Mouse (Mus musculus) CH12.LX (cell line): ENCODE data around the gene Tdp1. TPM values are rescaled to one million over a fixed set of nuclear protein-coding genes. Genes with fewer than 3 reads are reported as not detected.

Source experiments
- DNase-seq: peaks from one replicate; pipeline ENCODE4 v3.0.0-alpha.2; 2013; ENCODE audit errors: extremely low read depth
- H3K27ac ChIP-seq: 2 replicates; pipeline ENCODE4 v1.5.1; 2012; ENCODE audit warnings: low read depth, mild to moderate bottlenecking, control low read depth, moderate library complexity; ENCODE audit not compliant: insufficient read depth
- H3K27me3 ChIP-seq: replicated peaks from 2 replicates; pipeline ENCODE3; 2012; ENCODE audit warnings: inconsistent platforms
- H3K36me3 ChIP-seq, 2 experiments: replicated peaks in 1 of 2; 2 replicates each; pipeline versions ENCODE3 to v1.6.1; 2012; ENCODE audit warnings: inconsistent platforms in 1 of 2, low read length in 1 of 2, mild to moderate bottlenecking in 1 of 2, mixed read lengths in 1 of 2, moderate library complexity in 1 of 2; ENCODE audit not compliant: control insufficient read depth in 1 of 2, insufficient read depth in 1 of 2
- H3K4me1 ChIP-seq, 2 experiments: 2 replicates each; pipeline ENCODE4 v1.6.1; 2012; ENCODE audit warnings: inconsistent platforms in 1 of 2, moderate library complexity in 1 of 2; ENCODE audit not compliant: insufficient read depth in 2 of 2, control insufficient read depth in 1 of 2
- H3K4me2 ChIP-seq: 2 replicates; pipeline ENCODE4 v1.6.1; 2012; ENCODE audit warnings: low read depth, mild to moderate bottlenecking, control low read depth; ENCODE audit not compliant: poor library complexity, insufficient read depth, severe bottlenecking
- H3K4me3 ChIP-seq, 3 experiments: fragments of 150-350 bp in 1 of 3; sonication (generic) in 1 of 3; replicated peaks in 1 of 3; 2 replicates each; pipeline versions ENCODE3 to v1.5.1; 2011 to 2012; ENCODE audit warnings: low read depth in 2 of 3, low read length in 2 of 3, mild to moderate bottlenecking in 2 of 3, moderate library complexity in 2 of 3, control low read depth in 1 of 3, improper control_type of control experiment in 1 of 3, inconsistent platforms in 1 of 3, mixed read lengths in 1 of 3; ENCODE audit not compliant: poor library complexity in 1 of 3
- H3K79me2 ChIP-seq: replicated peaks from 2 replicates; pipeline ENCODE4 v1.6.1; 2012; ENCODE audit warnings: mild to moderate bottlenecking, moderate library complexity; ENCODE audit not compliant: control insufficient read depth, poor library complexity, insufficient read depth, severe bottlenecking; ENCODE audit errors: extremely low read depth
- H3K9ac ChIP-seq: 2 replicates; pipeline ENCODE4 v1.6.1; 2012; ENCODE audit warnings: low read depth, mild to moderate bottlenecking, control low read depth, moderate library complexity; ENCODE audit not compliant: insufficient read depth
- H3K9me3 ChIP-seq: replicated peaks from 2 replicates; pipeline ENCODE3; 2012; ENCODE audit warnings: low read length, inconsistent platforms, mixed read lengths
- E2F4 ChIP-seq: IDR thresholded peaks from 2 replicates; pipeline ENCODE4 v1.6.1; 2011; ENCODE audit warnings: low read depth, low read length, improper control_type of control experiment; ENCODE audit not compliant: insufficient replicate concordance
- IRF4 ChIP-seq: IDR thresholded peaks from 2 replicates; pipeline ENCODE4 v1.6.1; 2014; ENCODE audit warnings: low read depth, mild to moderate bottlenecking, inconsistent platforms, low read length, improper control_type of control experiment
- MAFK ChIP-seq: IDR thresholded peaks from 2 replicates; pipeline ENCODE4 v1.6.1; 2011; ENCODE audit warnings: low read length, improper control_type of control experiment; ENCODE audit not compliant: insufficient replicate concordance
- MAZ ChIP-seq: IDR thresholded peaks from 2 replicates; pipeline ENCODE4 v1.6.1; 2012; ENCODE audit warnings: low read depth, mild to moderate bottlenecking, inconsistent platforms, low read length, improper control_type of control experiment, moderate library complexity
- MXI1 ChIP-seq: IDR thresholded peaks from 2 replicates; pipeline ENCODE4 v1.6.1; 2011; ENCODE audit warnings: mild to moderate bottlenecking, low read depth, low read length, improper control_type of control experiment
- POLR2A ChIP-seq: IDR thresholded peaks from 2 replicates; pipeline ENCODE4 v1.6.1; 2011; ENCODE audit warnings: low read depth, mild to moderate bottlenecking, improper control_type of control experiment, low read length
- RAD21 ChIP-seq: IDR thresholded peaks from 2 replicates; pipeline ENCODE4 v1.6.1; 2011; ENCODE audit warnings: low read depth, mild to moderate bottlenecking, low read length, improper control_type of control experiment, moderate library complexity
- RCOR1 ChIP-seq: conservative IDR thresholded peaks from 2 replicates; pipeline ENCODE4 v1.6.1; 2012; ENCODE audit warnings: low read depth, mild to moderate bottlenecking, inconsistent platforms, low read length, improper control_type of control experiment
- SIN3A ChIP-seq: IDR thresholded peaks from 2 replicates; pipeline ENCODE4 v1.6.1; 2012; ENCODE audit warnings: low read length, improper control_type of control experiment, inconsistent platforms
- TBP ChIP-seq: conservative IDR thresholded peaks from 2 replicates; pipeline ENCODE4 v1.6.1; 2011; ENCODE audit warnings: low read depth, low read length, improper control_type of control experiment
- UBTF ChIP-seq: IDR thresholded peaks from 2 replicates; pipeline ENCODE4 v1.6.1; 2012; ENCODE audit warnings: low read depth, mild to moderate bottlenecking, inconsistent platforms, low read length, improper control_type of control experiment, moderate library complexity
- dilution Hi-C: fragments of 300-500 bp; cut with MboI; formaldehyde crosslinking; loops from 2 replicates; pipeline ENCODE4 v1.14.3; 2020; ENCODE audit warnings: low sequenced_read_pairs; ENCODE audit not compliant: extremely low pct_unique_long_range_greater_than_20kb, extremely low pct_ligation_motif_present
- in situ Hi-C: fragments of 300-500 bp; cut with MboI; formaldehyde crosslinking; loops from 3 replicates; pipeline ENCODE4 v1.14.3; 2019; ENCODE audit warnings: low sequenced_read_pairs, low pct_ligation_motif_present, low pct_unique_long_range_greater_than_20kb, mixed read lengths
- polyA plus RNA-seq: library from polyadenylated mRNA; unstranded; fragments of >175 nt; gene quantifications from 2 replicates; pipeline ENCODE4 v1.2.1, GENCODE M21; 2012; ENCODE audit warnings: low read depth; ENCODE audit not compliant: insufficient read length
- total RNA-seq, 2 experiments: library from RNA; depleted of rRNA; stranded (reverse); fragments of 300-350 nt in 1 of 2; fragments of >200 nt in 1 of 2; gene quantifications; 2 replicates each; pipeline ENCODE4 v1.2.3; 2012 to 2014

The Tdp1 gene
- total and polyA plus RNA-seq, 3 experiments = 16.9 to 53.7 (median 27.4) TPM

DNA sequence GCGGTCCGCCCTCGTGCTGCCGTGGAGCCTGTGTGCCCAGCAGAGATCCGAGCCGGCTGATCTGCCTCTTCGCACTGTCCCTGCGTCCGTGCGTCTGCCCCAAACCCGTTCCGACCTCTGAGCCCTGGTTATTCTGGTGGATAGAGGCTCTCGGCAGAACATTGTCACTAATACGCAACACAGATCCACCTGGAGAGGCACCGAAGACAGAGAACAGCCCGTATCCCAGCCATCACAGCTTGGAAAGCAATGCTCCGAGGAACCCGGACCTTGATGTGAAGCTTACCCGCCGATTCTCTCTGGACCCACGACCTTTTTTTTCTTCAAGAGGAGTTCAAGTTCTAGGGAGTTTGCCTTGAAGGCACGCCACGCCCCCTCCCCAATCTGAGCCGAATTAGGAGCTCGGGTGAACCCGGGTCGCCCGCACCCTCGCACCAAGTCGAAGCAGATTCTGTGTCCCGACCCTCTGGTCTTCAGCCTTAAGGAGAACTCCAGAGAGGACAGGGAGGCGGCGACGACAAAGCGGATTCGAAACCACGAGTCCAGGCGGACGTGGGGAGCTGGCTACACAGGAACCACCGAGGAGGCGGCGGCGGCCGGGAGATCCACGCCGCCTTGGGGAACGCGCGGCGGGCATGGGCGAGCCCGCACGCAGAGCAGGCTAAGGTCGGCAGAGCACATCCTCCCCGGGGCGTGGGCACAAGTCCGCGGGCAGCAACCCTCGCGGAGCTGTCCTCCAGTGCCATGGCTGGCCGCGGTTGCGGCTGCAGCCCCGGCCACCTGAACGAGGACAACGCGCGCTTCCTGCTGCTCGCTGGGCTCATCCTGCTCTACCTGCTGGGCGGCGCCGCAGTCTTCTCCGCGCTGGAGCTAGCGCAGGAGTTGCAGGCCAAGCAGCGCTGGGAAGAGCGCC is 81.1 kb downstream of the Tdp1 start:
- TF ChIP-seq SIN3A (0 out of 2 replicates have a peak, but pooled peaks have one; percentile 31), UBTF (no peak)
- Histone ChIP-seq H3K27me3 (peaks cover 56% of the 10 kb centered on the region), H3K9ac (peak overlapping the region; percentile 9; the same call in 1 of the 2 replicates), H3K36me3 (no peaks in the 10 kb centered on the region), H3K4me2 (peak overlapping the region; percentile 82), H3K27ac (no peak overlapping the region), H3K9me3 (peaks cover 11% of the 10 kb centered on the region), H3K4me3 (peak overlapping the region; percentile 1 to 51 (median 28)), H3K4me1 (peaks cover 5 to 24% of the 10 kb centered on the region in 2 experiments; a peak in 3 of 4 replicates), H3K79me2 (no peaks in the 10 kb centered on the region)
- dilution Hi-C loops = no loop called here
- in situ Hi-C loops = loop anchor here (10.0 kb wide), 1 partner anchor 881 kb away; no protein-coding TSS in a partner anchor
- no peak for DNase-seq

DNA sequence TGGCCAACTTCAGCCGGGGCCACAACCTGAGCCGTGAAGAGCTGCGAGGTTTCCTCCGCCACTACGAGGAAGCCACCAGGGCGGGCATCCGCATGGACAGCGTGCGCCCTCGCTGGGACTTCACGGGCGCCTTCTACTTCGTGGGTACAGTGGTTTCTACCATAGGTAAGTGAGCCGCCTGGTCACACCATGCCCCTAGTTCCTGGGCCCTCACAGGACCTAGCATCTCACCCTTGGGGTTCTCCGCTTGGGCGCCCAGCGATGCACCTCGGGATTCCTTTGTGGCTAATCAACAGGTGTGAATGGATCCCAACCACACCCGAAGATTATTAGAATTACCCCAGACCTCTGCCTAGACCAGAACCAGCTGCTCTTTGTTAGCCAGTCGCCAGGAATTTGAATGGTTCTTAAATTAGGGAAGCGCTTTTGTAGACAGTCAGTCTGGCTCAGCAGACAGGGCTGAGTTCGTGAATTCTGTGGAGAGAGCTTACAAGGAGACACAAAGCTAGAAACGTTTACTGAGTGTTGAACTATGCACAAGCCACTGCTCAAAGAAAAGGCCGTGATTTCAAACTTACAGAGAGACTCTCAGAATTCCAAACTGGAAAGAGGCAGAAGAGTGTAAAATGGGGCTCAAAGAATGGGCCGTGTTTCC is 81.9 kb downstream of the Tdp1 start:
- Histone ChIP-seq H3K36me3 (no peaks in the 10 kb centered on the region), H3K79me2 (no peaks in the 10 kb centered on the region), H3K4me3 (peak overlapping the region in 1 of 3 experiments; percentile 51), H3K9me3 (peaks cover 11% of the 10 kb centered on the region), H3K4me1 (peaks cover 5 to 24% of the 10 kb centered on the region in 2 experiments; a peak in 3 of 4 replicates), H3K9ac (no peak overlapping the region), H3K27me3 (peaks cover 58% of the 10 kb centered on the region), H3K4me2 (peak overlapping the region; percentile 82), H3K27ac (no peak overlapping the region)
- dilution Hi-C loops (no loop called here), in situ Hi-C loops (loop anchor here (10.0 kb wide), 1 partner anchor 881 kb away; no protein-coding TSS in a partner anchor)
- no peak for TF ChIP-seq MAZ
- TF ChIP-seq IRF4 = no peak
- TF ChIP-seq RAD21 = no peak
- TF ChIP-seq POLR2A = no peak
- no peak for TF ChIP-seq TBP
- no peak for TF ChIP-seq MXI1
- TF ChIP-seq RCOR1 = no peak
- no peak for TF ChIP-seq MAFK
- no peak for TF ChIP-seq E2F4
- no peak for DNase-seq
